Mouse (Mus musculus): ENCODE measurements around the gene Ikzf1. TPM values are rescaled to one million over a fixed set of nuclear protein-coding genes. Genes with fewer than 3 reads are reported as not detected.

The Ikzf1 gene
- total RNA-seq, 1 experiment = 0.49 TPM

DNA sequence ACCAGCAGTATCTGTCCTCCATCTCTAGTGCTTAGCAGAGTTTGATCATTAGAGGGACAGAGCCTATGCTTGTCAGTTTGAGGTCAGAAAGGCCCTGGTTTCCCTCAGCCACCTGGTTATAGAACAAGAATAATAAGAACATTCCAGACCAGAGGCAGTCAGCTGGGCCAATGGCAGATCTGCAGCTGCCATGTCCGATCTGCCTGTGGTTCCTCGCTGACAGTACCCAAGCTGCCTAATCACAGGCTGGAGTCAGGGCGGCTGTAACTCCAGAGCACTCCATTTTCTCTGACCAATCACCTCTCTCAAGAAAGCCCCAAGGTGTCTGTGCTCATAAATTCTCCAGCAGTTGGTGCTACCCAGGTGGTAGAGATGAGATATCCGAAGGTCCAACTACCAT, 27.2 kb upstream of the Ikzf1 start:
- no peak overlapping the region for H3K9ac ChIP-seq (ENCODE audit: insufficient read depth, low read depth, low read length, poor library complexity, severe bottlenecking)
- TF ChIP-seq HCFC1 (IDR thresholded peaks at IDR 0.05; ENCODE audit: borderline replicate concordance, insufficient read depth, low read length) (no peak), ZNF384 (IDR thresholded peaks at IDR 0.05; ENCODE audit: low read depth, low read length) (no peak), MAFK (IDR thresholded peaks at IDR 0.05; ENCODE audit: insufficient read depth, low read depth, low read length) (no peak), ZC3H11A (IDR thresholded peaks at IDR 0.05; ENCODE audit: borderline replicate concordance, low read depth, low read length) (no peak), CHD2 (IDR thresholded peaks at IDR 0.05; ENCODE audit: low read depth, low read length) (no peak)
- no peak overlapping the region for H3K27ac ChIP-seq (ENCODE audit: insufficient read depth, low read depth, low read length, poor library complexity, severe bottlenecking)
- in situ Hi-C loops (cut with MboI; ENCODE audit: low sequenced_read_pairs in 2 of 2, unreplicated experiment in 2 of 2) = no loop called here
- no peak for DNase-seq (ENCODE audit: low read depth, low spot score)
- no peaks in the 10 kb centered on the region for H3K36me3 ChIP-seq (ENCODE audit: control insufficient read depth, insufficient read depth, low read length, poor library complexity, severe bottlenecking)
- H3K4me1 ChIP-seq (ENCODE audit: control insufficient read depth in 2 of 2, insufficient read depth in 2 of 2, low read length in 2 of 2, poor library complexity in 1 of 2) = peaks cover 2% of the 10 kb centered on the region in 2 experiments; a peak in 2 of 4 replicates
- H3K9me3 ChIP-seq (ENCODE audit: control insufficient read depth, insufficient read depth, low read depth, low read length) = no peaks in the 10 kb centered on the region
- H3K4me3 ChIP-seq (ENCODE audit: insufficient read depth in 1 of 2, low read depth in 1 of 2, low read length in 2 of 2, poor library complexity in 1 of 2, severe bottlenecking in 1 of 2) = no peak overlapping the region

DNA sequence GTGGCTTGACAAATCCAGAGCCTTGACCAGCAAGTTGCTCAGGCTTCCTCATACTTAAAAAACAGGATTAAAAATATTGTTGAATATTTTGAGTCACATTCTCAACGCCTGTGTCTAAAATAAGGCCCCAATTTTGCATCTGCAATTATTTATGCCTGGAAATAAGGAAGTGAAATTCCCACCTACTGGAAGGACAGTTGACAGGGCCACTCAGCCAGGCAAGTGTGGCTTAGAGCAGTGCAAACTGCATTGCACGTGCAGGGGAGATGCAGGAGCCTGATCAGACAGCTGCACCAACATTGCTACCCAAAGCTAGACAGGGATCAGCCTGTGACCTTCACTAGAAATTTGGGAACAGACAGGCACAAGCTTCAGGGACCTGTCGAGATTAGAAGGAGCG, 26.0 kb upstream of the Ikzf1 start:
- no peak overlapping the region for H3K4me3 ChIP-seq (ENCODE audit: insufficient read depth in 1 of 2, low read depth in 1 of 2, low read length in 2 of 2, poor library complexity in 1 of 2, severe bottlenecking in 1 of 2)
- H3K9me3 ChIP-seq (ENCODE audit: control insufficient read depth, insufficient read depth, low read depth, low read length) = no peaks in the 10 kb centered on the region
- in situ Hi-C loops (cut with MboI; ENCODE audit: low sequenced_read_pairs in 2 of 2, unreplicated experiment in 2 of 2) = no loop called here
- no peaks in the 10 kb centered on the region for H3K36me3 ChIP-seq (ENCODE audit: control insufficient read depth, insufficient read depth, low read length, poor library complexity, severe bottlenecking)
- peaks cover 2% of the 10 kb centered on the region in 2 experiments; a peak in 2 of 4 replicates for H3K4me1 ChIP-seq (ENCODE audit: control insufficient read depth in 2 of 2, insufficient read depth in 2 of 2, low read length in 2 of 2, poor library complexity in 1 of 2)
- H3K27ac ChIP-seq (ENCODE audit: insufficient read depth, low read depth, low read length, poor library complexity, severe bottlenecking) = no peak overlapping the region
- no peak for DNase-seq (ENCODE audit: low read depth, low spot score)
- no peak overlapping the region for H3K9ac ChIP-seq (ENCODE audit: insufficient read depth, low read depth, low read length, poor library complexity, severe bottlenecking)
- no peak for TF ChIP-seq HCFC1 (IDR thresholded peaks at IDR 0.05; ENCODE audit: borderline replicate concordance, insufficient read depth, low read length)
- no peak for TF ChIP-seq ZNF384 (IDR thresholded peaks at IDR 0.05; ENCODE audit: low read depth, low read length)
- TF ChIP-seq ZC3H11A (IDR thresholded peaks at IDR 0.05; ENCODE audit: borderline replicate concordance, low read depth, low read length) = no peak
- no peak for TF ChIP-seq CHD2 (IDR thresholded peaks at IDR 0.05; ENCODE audit: low read depth, low read length)
- TF ChIP-seq MAFK (IDR thresholded peaks at IDR 0.05; ENCODE audit: insufficient read depth, low read depth, low read length) = no peak

DNA sequence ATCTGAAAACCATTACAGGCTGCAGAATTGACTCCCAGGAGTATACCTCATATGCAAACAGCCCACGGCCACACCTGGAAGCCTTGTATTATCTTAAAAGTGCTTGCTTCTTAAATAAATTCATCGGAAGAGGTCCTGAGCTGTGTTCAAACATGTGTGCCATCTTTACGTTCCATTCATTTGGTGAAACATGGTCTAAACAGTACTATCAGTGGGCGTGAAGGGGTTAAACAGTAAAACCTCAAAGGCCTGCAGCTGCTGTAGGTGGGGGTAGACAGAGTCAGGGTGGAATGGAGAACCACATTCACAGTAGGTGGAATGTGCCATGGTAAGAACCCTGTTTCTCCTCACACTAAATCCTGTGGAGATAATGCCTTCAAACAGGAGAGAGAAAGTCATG, 24.2 kb upstream of the Ikzf1 start:
- in situ Hi-C loops (cut with MboI; ENCODE audit: low sequenced_read_pairs in 2 of 2, unreplicated experiment in 2 of 2) = no loop called here
- no peaks in the 10 kb centered on the region for H3K36me3 ChIP-seq (ENCODE audit: control insufficient read depth, insufficient read depth, low read length, poor library complexity, severe bottlenecking)
- TF ChIP-seq HCFC1 (IDR thresholded peaks at IDR 0.05; ENCODE audit: borderline replicate concordance, insufficient read depth, low read length) = no peak
- TF ChIP-seq ZC3H11A (IDR thresholded peaks at IDR 0.05; ENCODE audit: borderline replicate concordance, low read depth, low read length) = no peak
- TF ChIP-seq CHD2 (IDR thresholded peaks at IDR 0.05; ENCODE audit: low read depth, low read length) = no peak
- TF ChIP-seq ZNF384 (IDR thresholded peaks at IDR 0.05; ENCODE audit: low read depth, low read length) = no peak
- no peak for TF ChIP-seq MAFK (IDR thresholded peaks at IDR 0.05; ENCODE audit: insufficient read depth, low read depth, low read length)
- no peaks in the 10 kb centered on the region for H3K9me3 ChIP-seq (ENCODE audit: control insufficient read depth, insufficient read depth, low read depth, low read length)
- no peak for DNase-seq (ENCODE audit: low read depth, low spot score)
- H3K9ac ChIP-seq (ENCODE audit: insufficient read depth, low read depth, low read length, poor library complexity, severe bottlenecking) = no peak overlapping the region
- peaks cover 2% of the 10 kb centered on the region in 2 experiments; a peak in 2 of 4 replicates for H3K4me1 ChIP-seq (ENCODE audit: control insufficient read depth in 2 of 2, insufficient read depth in 2 of 2, low read length in 2 of 2, poor library complexity in 1 of 2)
- no peak overlapping the region for H3K4me3 ChIP-seq (ENCODE audit: insufficient read depth in 1 of 2, low read depth in 1 of 2, low read length in 2 of 2, poor library complexity in 1 of 2, severe bottlenecking in 1 of 2)
- H3K27ac ChIP-seq (ENCODE audit: insufficient read depth, low read depth, low read length, poor library complexity, severe bottlenecking) = no peak overlapping the region

- H3K36me3 ChIP-seq (ENCODE audit: control insufficient read depth, insufficient read depth, low read length, poor library complexity, severe bottlenecking) = no peaks in the 10 kb centered on the region
- no peaks in the 10 kb centered on the region for H3K9me3 ChIP-seq (ENCODE audit: control insufficient read depth, insufficient read depth, low read depth, low read length)
- H3K4me3 ChIP-seq (ENCODE audit: insufficient read depth in 1 of 2, low read depth in 1 of 2, low read length in 2 of 2, poor library complexity in 1 of 2, severe bottlenecking in 1 of 2) = no peak overlapping the region
- H3K9ac ChIP-seq (ENCODE audit: insufficient read depth, low read depth, low read length, poor library complexity, severe bottlenecking) = no peak overlapping the region
- no peak overlapping the region for H3K27ac ChIP-seq (ENCODE audit: insufficient read depth, low read depth, low read length, poor library complexity, severe bottlenecking)
- in situ Hi-C loops (cut with MboI; ENCODE audit: low sequenced_read_pairs in 2 of 2, unreplicated experiment in 2 of 2) = no loop called here
- H3K4me1 ChIP-seq (ENCODE audit: control insufficient read depth in 2 of 2, insufficient read depth in 2 of 2, low read length in 2 of 2, poor library complexity in 1 of 2) = no peaks in the 10 kb centered on the region
- TF ChIP-seq MAFK (IDR thresholded peaks at IDR 0.05; ENCODE audit: insufficient read depth, low read depth, low read length) (no peak), ZC3H11A (IDR thresholded peaks at IDR 0.05; ENCODE audit: borderline replicate concordance, low read depth, low read length) (no peak), HCFC1 (IDR thresholded peaks at IDR 0.05; ENCODE audit: borderline replicate concordance, insufficient read depth, low read length) (no peak), ZNF384 (IDR thresholded peaks at IDR 0.05; ENCODE audit: low read depth, low read length) (no peak), CHD2 (IDR thresholded peaks at IDR 0.05; ENCODE audit: low read depth, low read length) (no peak)
- no peak for DNase-seq (ENCODE audit: low read depth, low spot score)
Measured at GRCm38 (mm10) chr11:11667254-11667921, 17.4 kb upstream of the Ikzf1 start.

All from ES-E14 (cell line).